Mouse (Mus musculus) hindbrain, embryonic 16.5 days (tissue): Measurements from ENCODE around the gene Pusl1. TPM values are rescaled to one million over a fixed set of nuclear protein-coding genes. Genes with fewer than 3 reads are reported as not detected.

Experiments
- ATAC-seq: fragments of 200-750 bp; cut with Nextera tagmentation; 2 replicates; pipeline ENCODE4 v1.8.0; 2017; ENCODE audit warnings: moderate TSS enrichment, moderate library complexity
- H3K27ac ChIP-seq: fragments of 300-500 bp; sonication (generic); 2 replicates; pipeline ENCODE4 v1.5.1; 2014; ENCODE audit warnings: low read depth, mild to moderate bottlenecking, control low read depth, low read length, moderate library complexity
- H3K27me3 ChIP-seq: fragments of 300-500 bp; sonication (generic); replicated peaks from 2 replicates; pipeline ENCODE4 v1.6.1; 2014; ENCODE audit warnings: low read length; ENCODE audit not compliant: control insufficient read depth, insufficient read depth
- H3K36me3 ChIP-seq: fragments of 300-500 bp; sonication (generic); 2 replicates; pipeline ENCODE4 v1.6.1; 2014; ENCODE audit warnings: mild to moderate bottlenecking, low read length, moderate library complexity, mixed read lengths; ENCODE audit not compliant: control insufficient read depth, insufficient read depth
- H3K4me1 ChIP-seq: fragments of 300-500 bp; sonication (generic); 2 replicates; pipeline ENCODE4 v1.6.1; 2014; ENCODE audit warnings: low read depth, low read length; ENCODE audit not compliant: control insufficient read depth, insufficient read depth
- H3K4me2 ChIP-seq: fragments of 300-500 bp; sonication (generic); 2 replicates; pipeline ENCODE4 v1.6.1; 2014; ENCODE audit warnings: mild to moderate bottlenecking, low read length, control low read depth, moderate library complexity
- H3K4me3 ChIP-seq: fragments of 300-500 bp; sonication (generic); 2 replicates; pipeline ENCODE4 v1.5.1; 2014; ENCODE audit warnings: mild to moderate bottlenecking, low read length, control low read depth, moderate library complexity
- H3K9ac ChIP-seq: fragments of 300-500 bp; sonication (generic); 2 replicates; pipeline ENCODE4 v1.6.1; 2014; ENCODE audit warnings: low read depth, mild to moderate bottlenecking, control low read depth, low read length, moderate library complexity
- H3K9me3 ChIP-seq: fragments of 300-500 bp; sonication (generic); 2 replicates; pipeline ENCODE4 v1.6.1; 2014; ENCODE audit warnings: mild to moderate bottlenecking, low read length, moderate library complexity; ENCODE audit not compliant: control insufficient read depth
- WGBS: fragments of 180-500 bp; shearing (Covaris S2); extraction: QIAGEN DNeasy Blood & Tissue Kit; methylation state at CpG from one replicate; pipeline ENCODE4 v1.1.7; 2014; 5-methylcytosine and 5-hydroxymethylcytosine counted together
- polyA plus RNA-seq: library from polyadenylated mRNA; unstranded; fragments of >200 nt; fragmentation: Nextera tagmentation; extraction: Ambion mirVana; gene quantifications from 2 replicates; pipeline ENCODE4 v1.2.1, GENCODE M21; 2015

Gene Pusl1
- polyA plus RNA-seq = 66.6 and 66.7 TPM in 2 replicates

DNA sequence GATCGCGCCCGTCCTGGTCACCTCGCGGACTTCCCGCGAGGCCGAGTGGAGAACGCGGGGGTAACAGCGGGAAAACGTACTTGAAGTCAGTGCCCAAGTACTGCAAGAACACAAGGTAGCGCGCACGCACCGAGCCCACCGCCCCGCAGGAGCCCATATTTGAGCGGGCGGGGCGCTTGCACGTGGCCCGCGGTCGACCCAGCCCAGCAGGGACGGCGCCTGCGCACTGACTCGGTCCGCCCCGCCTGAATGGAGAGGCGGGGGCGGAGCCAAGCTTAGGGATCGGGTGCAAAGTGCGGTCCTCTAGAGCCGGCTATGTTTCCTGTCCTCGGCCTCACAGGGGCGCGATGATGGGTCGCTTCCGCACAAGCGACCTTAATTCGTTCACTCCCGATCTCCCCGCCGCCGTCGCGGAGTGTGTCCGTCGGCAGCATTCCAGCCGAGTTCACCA is at the start of gene Pusl1, which contains the start of gene Acap3:
Pusl1 (minus strand) TSS at position 231 of the 451 bp plus-strand sequence.
Acap3 (plus strand) TSS at position 272 of the 451 bp plus-strand sequence.
- no peaks in the 10 kb centered on the region for H3K27me3 ChIP-seq
- H3K36me3 ChIP-seq = peaks cover 30% of the 10 kb centered on the region
- H3K4me2 ChIP-seq = peak within 1 kb of the TSS; percentile 93
- WGBS = under 1% methylated on average over 51 of the region's 52 CpGs
- peak within 1 kb of the TSS; percentile 94 for H3K9ac ChIP-seq
- H3K4me1 ChIP-seq = peaks cover 41% of the 10 kb centered on the region
- no peaks in the 10 kb centered on the region for H3K9me3 ChIP-seq
- H3K4me3 ChIP-seq = peak within 1 kb of the TSS; percentile 97
- peak within 1 kb of the TSS; percentile 100 for H3K27ac ChIP-seq
- ATAC-seq = peak; percentile 82

GRCm38 (mm10) chr4:155932031-155932430 is 40.5 kb upstream of the Pusl1 start:
- 75% methylated on average over 1 of the region's 1 CpGs for WGBS
- H3K27me3 ChIP-seq = no peaks in the 10 kb centered on the region
- H3K9me3 ChIP-seq = no peaks in the 10 kb centered on the region
- H3K9ac ChIP-seq = no peak overlapping the region
- no peak overlapping the region for H3K27ac ChIP-seq
- H3K4me3 ChIP-seq = no peak overlapping the region
- ATAC-seq = no peak
- H3K4me1 ChIP-seq = no peaks in the 10 kb centered on the region
- no peak overlapping the region for H3K4me2 ChIP-seq
- H3K36me3 ChIP-seq = no peaks in the 10 kb centered on the region

DNA sequence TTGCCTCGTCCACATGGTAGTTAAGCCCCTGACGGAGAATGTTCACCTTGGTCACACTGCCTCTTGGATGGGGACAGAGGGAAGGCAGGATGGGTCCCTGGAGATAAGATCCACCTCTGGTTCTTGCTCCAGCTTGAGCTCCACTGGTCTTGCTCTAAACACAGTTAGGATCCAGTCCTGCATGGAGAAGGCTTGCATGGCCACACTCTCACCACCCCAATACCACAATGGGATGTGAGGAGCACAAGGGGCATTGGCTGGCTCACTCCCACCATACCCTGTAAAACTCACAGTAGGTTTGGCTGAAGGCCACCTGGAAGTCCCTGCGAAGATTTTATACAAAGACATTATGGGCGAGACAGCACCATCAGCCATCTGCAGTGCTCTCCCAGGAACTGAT is 17.2 kb upstream of the Pusl1 start:
- H3K9me3 ChIP-seq = no peaks in the 10 kb centered on the region
- H3K27ac ChIP-seq = no peak overlapping the region
- H3K36me3 ChIP-seq = peaks cover 27% of the 10 kb centered on the region
- H3K4me3 ChIP-seq = no peak overlapping the region
- ATAC-seq = no peak
- H3K4me2 ChIP-seq = no peak overlapping the region
- no peak overlapping the region for H3K9ac ChIP-seq
- H3K27me3 ChIP-seq = no peaks in the 10 kb centered on the region
- WGBS = 96% methylated on average over 4 of the region's 4 CpGs
- H3K4me1 ChIP-seq = no peaks in the 10 kb centered on the region

DNA sequence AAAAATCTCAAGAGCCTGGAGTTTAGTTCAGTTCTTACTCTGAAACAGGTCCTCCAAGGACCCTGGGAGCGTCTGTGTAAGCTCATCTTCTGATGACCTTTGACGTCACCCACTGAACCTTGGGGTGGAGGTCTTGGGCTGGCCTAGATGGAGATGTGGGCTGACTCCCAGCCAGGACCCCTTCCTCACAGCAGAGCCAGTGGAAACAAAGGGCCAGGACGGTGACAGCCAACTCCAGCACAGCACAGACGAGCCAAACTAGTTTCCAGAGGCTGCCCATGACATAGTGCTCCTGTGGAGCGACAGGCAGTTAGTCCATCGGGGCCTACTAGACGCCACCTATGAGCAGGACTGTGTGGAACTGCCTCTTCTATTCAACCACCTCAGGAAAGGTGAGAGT is 16.7 kb upstream of the Pusl1 start:
- no peaks in the 10 kb centered on the region for H3K9me3 ChIP-seq
- no peak overlapping the region for H3K27ac ChIP-seq
- H3K9ac ChIP-seq = no peak overlapping the region
- H3K4me1 ChIP-seq = no peaks in the 10 kb centered on the region
- no peak overlapping the region for H3K4me2 ChIP-seq
- H3K27me3 ChIP-seq = no peaks in the 10 kb centered on the region
- H3K4me3 ChIP-seq = no peak overlapping the region
- peaks cover 31% of the 10 kb centered on the region for H3K36me3 ChIP-seq
- WGBS = 81% methylated on average over 7 of the region's 7 CpGs
- ATAC-seq = no peak

DNA sequence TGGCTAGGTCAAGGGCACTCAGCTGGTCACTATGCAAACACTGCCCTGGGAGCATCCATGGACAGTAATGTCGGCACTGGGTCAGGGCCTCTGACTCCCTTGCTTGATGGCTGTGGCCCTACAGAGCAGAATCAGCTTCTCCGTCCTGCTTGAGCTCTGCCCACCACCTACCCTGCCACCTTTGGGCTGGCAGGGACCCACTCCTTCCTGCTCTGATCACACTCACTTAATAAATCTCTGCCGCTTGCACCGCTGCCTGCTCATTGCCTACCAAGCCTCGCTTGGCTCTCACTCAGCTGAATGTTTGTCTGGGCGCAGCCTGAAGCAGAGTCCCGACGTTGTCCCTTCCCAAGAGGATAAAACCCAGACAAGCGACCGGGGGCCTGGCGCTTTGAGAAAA is 15.4 kb upstream of the Pusl1 start:
- no peaks in the 10 kb centered on the region for H3K9me3 ChIP-seq
- no peak for ATAC-seq
- peaks cover 44% of the 10 kb centered on the region for H3K36me3 ChIP-seq
- H3K27me3 ChIP-seq = no peaks in the 10 kb centered on the region
- no peaks in the 10 kb centered on the region for H3K4me1 ChIP-seq
- no peak overlapping the region for H3K27ac ChIP-seq
- 86% methylated on average over 11 of the region's 11 CpGs for WGBS
- no peak overlapping the region for H3K4me3 ChIP-seq
- H3K4me2 ChIP-seq = no peak overlapping the region
- no peak overlapping the region for H3K9ac ChIP-seq

DNA sequence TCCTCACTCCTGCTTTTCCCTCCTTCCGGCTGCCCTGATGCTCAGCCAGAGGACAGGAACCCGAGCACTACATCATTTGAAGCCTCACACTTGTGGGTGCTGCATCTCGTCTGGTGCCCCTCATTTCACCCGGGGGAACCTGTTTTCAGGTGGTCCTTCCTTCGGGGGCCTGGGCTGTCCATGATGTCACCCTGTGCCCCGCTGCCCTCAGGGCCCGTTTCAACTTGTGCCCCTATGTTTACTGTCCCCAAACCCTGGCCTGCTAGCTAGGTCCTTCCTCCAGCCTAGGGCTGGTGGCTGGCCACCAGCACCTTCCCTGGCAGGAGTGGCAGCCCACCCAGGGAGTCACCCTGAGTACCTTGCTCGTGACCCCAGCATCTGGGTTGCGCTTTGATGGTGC is 14.5 kb upstream of the Pusl1 start:
- Histone ChIP-seq H3K4me3 (no peak overlapping the region), H3K4me2 (no peak overlapping the region), H3K27ac (no peak overlapping the region), H3K4me1 (no peaks in the 10 kb centered on the region), H3K36me3 (peaks cover 51% of the 10 kb centered on the region), H3K9me3 (no peaks in the 10 kb centered on the region), H3K27me3 (no peaks in the 10 kb centered on the region), H3K9ac (no peak overlapping the region)
- 83% methylated on average over 9 of the region's 9 CpGs for WGBS
- ATAC-seq = no peak

DNA sequence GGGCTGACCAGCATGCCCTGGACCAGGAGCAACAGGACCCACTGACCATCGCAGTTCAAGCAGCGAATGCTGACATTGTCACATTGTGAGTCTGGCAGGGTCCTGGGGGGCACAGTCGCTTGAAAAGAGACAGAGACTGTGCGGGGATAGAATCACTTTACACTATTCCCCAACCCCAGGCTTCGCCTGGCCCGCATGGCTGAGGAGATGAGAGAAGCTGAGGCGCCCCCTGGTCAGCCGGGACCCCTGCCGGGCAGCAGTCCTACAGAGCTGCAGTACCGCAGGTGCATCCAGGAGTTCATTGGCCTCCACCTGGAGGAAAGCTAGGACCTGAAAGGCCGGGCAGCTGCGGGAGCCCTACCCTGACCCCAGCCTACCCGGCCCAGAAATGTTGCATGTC is 14.1 kb upstream of the Pusl1 start:
- WGBS = 87% methylated on average over 13 of the region's 13 CpGs
- H3K4me2 ChIP-seq = no peak overlapping the region
- no peaks in the 10 kb centered on the region for H3K4me1 ChIP-seq
- no peaks in the 10 kb centered on the region for H3K27me3 ChIP-seq
- no peak for ATAC-seq
- H3K9me3 ChIP-seq = no peaks in the 10 kb centered on the region
- peaks cover 56% of the 10 kb centered on the region for H3K36me3 ChIP-seq
- no peak overlapping the region for H3K4me3 ChIP-seq
- no peak overlapping the region for H3K27ac ChIP-seq
- no peak overlapping the region for H3K9ac ChIP-seq

DNA sequence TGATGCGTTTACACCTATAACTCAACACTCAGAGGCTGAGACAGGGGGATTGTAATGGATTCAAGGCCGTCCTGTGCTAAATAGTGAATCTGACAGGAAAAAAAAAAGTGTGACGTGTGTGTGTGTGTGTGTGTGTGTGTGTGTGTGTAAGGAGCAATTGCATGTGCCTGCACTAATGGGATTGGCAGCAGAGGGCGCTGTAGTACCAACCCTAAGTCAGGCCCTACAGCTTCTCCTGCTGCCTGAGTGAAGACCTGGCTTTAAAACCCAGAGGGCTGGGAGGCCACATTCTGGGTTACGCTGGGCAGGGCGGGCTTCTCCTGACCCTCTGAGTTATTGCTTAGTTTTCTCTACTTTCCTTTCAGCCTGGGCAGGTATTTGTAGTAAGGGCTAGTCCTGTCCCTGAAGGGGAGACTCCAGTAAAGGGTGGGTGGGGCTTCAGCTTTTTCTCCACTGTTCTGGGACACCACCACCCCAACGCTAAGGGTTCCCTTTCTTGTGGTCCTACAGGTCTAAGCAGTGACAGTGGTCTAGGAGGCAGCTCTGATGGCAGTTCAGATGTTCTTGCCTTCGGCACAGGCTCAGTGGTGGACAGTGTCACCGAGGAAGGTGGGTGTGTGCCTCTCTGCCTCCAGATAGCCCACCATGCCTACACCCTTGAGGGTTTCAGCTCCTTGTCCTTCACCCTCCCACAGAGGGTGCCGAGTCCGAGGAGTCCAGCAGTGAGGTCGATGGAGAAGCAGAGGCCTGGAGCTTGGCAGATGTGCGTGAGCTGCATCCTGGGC is 12.9 kb upstream of the Pusl1 start:
- Histone ChIP-seq H3K4me1 (no peaks in the 10 kb centered on the region), H3K9me3 (no peaks in the 10 kb centered on the region), H3K4me3 (no peak overlapping the region), H3K4me2 (no peak overlapping the region), H3K36me3 (peaks cover 66% of the 10 kb centered on the region), H3K27me3 (no peaks in the 10 kb centered on the region), H3K27ac (no peak overlapping the region), H3K9ac (no peak overlapping the region)
- WGBS = 91% methylated on average over 13 of the region's 13 CpGs
- ATAC-seq = no peak

- Histone ChIP-seq H3K4me1 (no peaks in the 10 kb centered on the region), H3K4me3 (no peak overlapping the region), H3K4me2 (no peak overlapping the region), H3K9me3 (no peaks in the 10 kb centered on the region), H3K27ac (no peak overlapping the region), H3K9ac (no peak overlapping the region), H3K27me3 (no peaks in the 10 kb centered on the region), H3K36me3 (peaks cover 76% of the 10 kb centered on the region)
- 98% methylated on average over 13 of the region's 13 CpGs for WGBS
- no peak for ATAC-seq
These were observed 11.7 kb upstream of the Pusl1 start for GRCm38 (mm10) chr4:155903246-155903645.
